In genomic region chr11:48876680-48877079, GRCm38 (mm10) we compare ENCODE assay signal across 21 mouse cellular contexts. TPM values are rescaled to one million over a fixed set of nuclear protein-coding genes. Genes with fewer than 3 reads are reported as not detected.
DNase-seq lines count a peak whose midpoint lies in the region; ATAC-seq and TF ChIP-seq lines count a peak whose summit lies in the region.
"Had no signal": no experiment of that assay in that cellular context is flagged by ENCODE, and none has a peak within 500 bp of the region (broad histone marks: within the 10 kb centered on the region; RNA-seq: fewer than 3 reads in every experiment).

No protein-coding gene starts in this region.

- ATAC-seq in intestine, postnatal 0 days, result no peak
- no peak for ATAC-seq in intestine, embryonic 15.5 days
- ATAC-seq in lung, postnatal 0 days, result no peak
- no peak for ATAC-seq in hindbrain, embryonic 11.5 days (ENCODE audit: low FRiP score)
- ATAC-seq in neural tube, embryonic 15.5 days (ENCODE audit: low FRiP score), result no peak
- ATAC-seq: activated CD4-positive, CD25-positive, alpha-beta regulatory T cell, adult 4 months; forebrain, embryonic 16.5 days; hindbrain, embryonic 16.5 days; Patski had no signal

- TF ChIP-seq CTCF in intestine, postnatal 0 days (IDR thresholded peaks at IDR 0.05; ENCODE audit: low read depth), result peak; percentile 38
- TF ChIP-seq CTCF in lung, postnatal 0 days (IDR thresholded peaks at IDR 0.05), result 0 out of 2 replicates have a peak, but pooled peaks have one; percentile 26

- 93% methylated on average over 1 of the region's 1 CpGs for WGBS in intestine, postnatal 0 days
- WGBS in intestine, embryonic 15.5 days, result 97% methylated on average over 1 of the region's 1 CpGs
- WGBS in lung, postnatal 0 days, result 90% methylated on average over 1 of the region's 1 CpGs
- WGBS in hindbrain, embryonic 11.5 days, result 93% methylated on average over 1 of the region's 1 CpGs
- WGBS in neural tube, embryonic 15.5 days, result 88% methylated on average over 1 of the region's 1 CpGs

- no peaks in the 10 kb centered on the region for H3K27me3 ChIP-seq in intestine, postnatal 0 days (replicated peaks; ENCODE audit: control insufficient read depth, insufficient read depth, low read length)
- H3K27me3 ChIP-seq in intestine, embryonic 15.5 days (replicated peaks), result no peaks in the 10 kb centered on the region
- H3K27me3 ChIP-seq in lung, postnatal 0 days (replicated peaks; ENCODE audit: insufficient read depth, low read length), result no peaks in the 10 kb centered on the region
- no peaks in the 10 kb centered on the region for H3K27me3 ChIP-seq in hindbrain, embryonic 11.5 days (ENCODE audit: control insufficient read depth, insufficient read depth, low read length)
- H3K27me3 ChIP-seq in neural tube, embryonic 15.5 days (replicated peaks), result peaks cover 7% of the 10 kb centered on the region
- H3K27me3 ChIP-seq: embryonic facial prominence, embryonic 12.5 days; Patski had no signal

- no peak overlapping the region for H3K27ac ChIP-seq in intestine, postnatal 0 days (ENCODE audit: low read depth, low read length)
- no peak overlapping the region for H3K27ac ChIP-seq in intestine, embryonic 15.5 days
- no peak overlapping the region for H3K27ac ChIP-seq in lung, postnatal 0 days (ENCODE audit: low read length)
- no peak overlapping the region for H3K27ac ChIP-seq in hindbrain, embryonic 11.5 days (ENCODE audit: low read depth, low read length)
- H3K27ac ChIP-seq in neural tube, embryonic 15.5 days (replicated peaks), result no peak overlapping the region
- H3K27ac ChIP-seq: embryonic facial prominence, embryonic 12.5 days; forebrain, embryonic 12.5 days; heart, embryonic 13.5 days; hindbrain, embryonic 12.5 days had no signal

- no peaks in the 10 kb centered on the region for H3K9me3 ChIP-seq in intestine, postnatal 0 days (ENCODE audit: control insufficient read depth)
- H3K9me3 ChIP-seq in intestine, embryonic 15.5 days, result no peaks in the 10 kb centered on the region
- no peaks in the 10 kb centered on the region for H3K9me3 ChIP-seq in lung, postnatal 0 days (ENCODE audit: low read length)
- no peaks in the 10 kb centered on the region for H3K9me3 ChIP-seq in hindbrain, embryonic 11.5 days (ENCODE audit: control insufficient read depth, low read length)
- H3K9me3 ChIP-seq in neural tube, embryonic 15.5 days (replicated peaks), result no peaks in the 10 kb centered on the region
- H3K9me3 ChIP-seq: embryonic facial prominence, embryonic 12.5 days; forebrain, embryonic 12.5 days; heart, embryonic 13.5 days; hindbrain, embryonic 12.5 days had no signal

- H3K4me3 ChIP-seq in intestine, postnatal 0 days (ENCODE audit: low read depth, low read length), result no peak overlapping the region
- no peak overlapping the region for H3K4me3 ChIP-seq in intestine, embryonic 15.5 days (replicated peaks)
- no peak overlapping the region for H3K4me3 ChIP-seq in lung, postnatal 0 days (ENCODE audit: low read depth, low read length)
- H3K4me3 ChIP-seq in hindbrain, embryonic 11.5 days (ENCODE audit: low read depth, low read length), result no peak overlapping the region
- H3K4me3 ChIP-seq in neural tube, embryonic 15.5 days (replicated peaks), result no peak overlapping the region
- H3K4me3 ChIP-seq: embryonic facial prominence, embryonic 12.5 days; forebrain, embryonic 12.5 days; heart, embryonic 13.5 days; hindbrain, embryonic 12.5 days had no signal

- H3K4me2 ChIP-seq in intestine, postnatal 0 days (replicated peaks; ENCODE audit: low read depth), result no peak overlapping the region
- no peak overlapping the region for H3K4me2 ChIP-seq in intestine, embryonic 15.5 days (replicated peaks)
- no peak overlapping the region for H3K4me2 ChIP-seq in lung, postnatal 0 days (replicated peaks; ENCODE audit: low read depth, low read length)
- no peak overlapping the region for H3K4me2 ChIP-seq in hindbrain, embryonic 11.5 days (replicated peaks; ENCODE audit: low read depth, low read length)
- H3K4me2 ChIP-seq in neural tube, embryonic 15.5 days, result no peak overlapping the region
- H3K4me2 ChIP-seq: embryonic facial prominence, embryonic 12.5 days; forebrain, embryonic 12.5 days; heart, embryonic 13.5 days; hindbrain, embryonic 12.5 days had no signal

- DNase-seq in lung, postnatal 0 days (ENCODE audit: low spot score), result no peak
- no peak for DNase-seq in lung, postnatal 4 days
- DNase-seq in induced T-regulatory cell, adult 2 months (ENCODE audit: low read depth), result peak; percentile 33
- DNase-seq in hindbrain, embryonic 11.5 days (ENCODE audit: low spot score), result no peak
- DNase-seq: adrenal gland, postnatal 14 days; cerebellum, adult 11-12 months; cerebellum, adult 9-10 months; cerebellum, postnatal 25 days; gastrocnemius, postnatal 10 days; heart, postnatal 36 days had no signal

- TF ChIP-seq EP300 in lung, postnatal 0 days (IDR thresholded peaks at IDR 0.05), result no peak

- H3K9ac ChIP-seq in intestine, postnatal 0 days (ENCODE audit: low read depth, low read length), result no peak overlapping the region
- H3K9ac ChIP-seq in intestine, embryonic 15.5 days, result no peak overlapping the region
- no peak overlapping the region for H3K9ac ChIP-seq in lung, postnatal 0 days (replicated peaks; ENCODE audit: low read depth)
- no peak overlapping the region for H3K9ac ChIP-seq in hindbrain, embryonic 11.5 days (ENCODE audit: low read depth, low read length)
- no peak overlapping the region for H3K9ac ChIP-seq in neural tube, embryonic 15.5 days (replicated peaks)
- H3K9ac ChIP-seq: embryonic facial prominence, embryonic 12.5 days; forebrain, embryonic 12.5 days; heart, embryonic 13.5 days; hindbrain, embryonic 12.5 days had no signal

- H3K4me1 ChIP-seq in intestine, postnatal 0 days (replicated peaks; ENCODE audit: control insufficient read depth, insufficient read depth, low read length), result peaks cover 6% of the 10 kb centered on the region
- peaks cover 14% of the 10 kb centered on the region for H3K4me1 ChIP-seq in intestine, embryonic 15.5 days (replicated peaks)
- H3K4me1 ChIP-seq in lung, postnatal 0 days (ENCODE audit: insufficient read depth, low read depth, low read length), result no peaks in the 10 kb centered on the region
- H3K4me1 ChIP-seq in hindbrain, embryonic 11.5 days (replicated peaks; ENCODE audit: control insufficient read depth, insufficient read depth, low read length), result no peaks in the 10 kb centered on the region
- H3K4me1 ChIP-seq in neural tube, embryonic 15.5 days, result peaks cover 10% of the 10 kb centered on the region; the same call in 1 of the 2 replicates
- H3K4me1 ChIP-seq: embryonic facial prominence, embryonic 12.5 days had no signal

- H3K36me3 ChIP-seq in intestine, postnatal 0 days (ENCODE audit: control insufficient read depth, insufficient read depth), result no peaks in the 10 kb centered on the region
- no peaks in the 10 kb centered on the region for H3K36me3 ChIP-seq in intestine, embryonic 15.5 days
- H3K36me3 ChIP-seq in lung, postnatal 0 days (ENCODE audit: insufficient read depth, low read length), result no peaks in the 10 kb centered on the region
- H3K36me3 ChIP-seq in hindbrain, embryonic 11.5 days (ENCODE audit: control insufficient read depth, insufficient read depth, low read length), result no peaks in the 10 kb centered on the region
- H3K36me3 ChIP-seq in neural tube, embryonic 15.5 days, result no peaks in the 10 kb centered on the region
- H3K36me3 ChIP-seq: embryonic facial prominence, embryonic 12.5 days; forebrain, embryonic 12.5 days; heart, embryonic 13.5 days; hindbrain, embryonic 12.5 days had no signal

RNA-seq across cellular contexts. Expression of gene Irgm1, which starts 5.2 kb away (rescaled TPM):
- 14.5 and 15.0 TPM in 2 replicates for polyA plus RNA-seq in intestine, postnatal 0 days (2015; fragmentation: Nextera tagmentation; extraction: Ambion mirVana)
- 16.0 and 16.4 TPM in 2 replicates for polyA plus RNA-seq in intestine, embryonic 15.5 days (2015; fragmentation: Nextera tagmentation; extraction: Ambion mirVana)
- 20.2 and 26.4 TPM in 2 replicates for polyA plus RNA-seq in lung, postnatal 0 days (2015; fragmentation: Nextera tagmentation; extraction: Ambion mirVana)
- 1.5 and 2.1 TPM in 2 replicates for polyA plus RNA-seq in hindbrain, embryonic 11.5 days (2014; fragmentation: Nextera tagmentation; extraction: Ambion mirVana)
- polyA plus RNA-seq in neural tube, embryonic 15.5 days (2015; fragmentation: Nextera tagmentation; extraction: Ambion mirVana), result 4.2 and 12.2 TPM in 2 replicates

RNA-seq across cellular contexts. Expression of gene Gm5431, which starts 25.3 kb away (rescaled TPM):
- 2.7 and 3.1 TPM in 2 replicates for polyA plus RNA-seq in intestine, postnatal 0 days (2015; fragmentation: Nextera tagmentation; extraction: Ambion mirVana)
- polyA plus RNA-seq in intestine, embryonic 15.5 days (2015; fragmentation: Nextera tagmentation; extraction: Ambion mirVana), result 0.23 and 0.30 TPM in 2 replicates
- polyA plus RNA-seq in lung, postnatal 0 days (2015; fragmentation: Nextera tagmentation; extraction: Ambion mirVana), result 0.37 and 0.57 TPM in 2 replicates
- 0.14 and 0.26 TPM in 2 replicates for polyA plus RNA-seq in hindbrain, embryonic 11.5 days (2014; fragmentation: Nextera tagmentation; extraction: Ambion mirVana)
- 0.18 and 0.24 TPM in 2 replicates for polyA plus RNA-seq in neural tube, embryonic 15.5 days (2015; fragmentation: Nextera tagmentation; extraction: Ambion mirVana)
- polyA plus RNA-seq: hindbrain, embryonic 12.5 days had no signal

RNA-seq across cellular contexts. Expression of gene Gm12184, which starts 50.2 kb away (rescaled TPM):
- 5.0 and 5.3 TPM in 2 replicates for polyA plus RNA-seq in intestine, postnatal 0 days (2015; fragmentation: Nextera tagmentation; extraction: Ambion mirVana)
- 3.7 and 5.4 TPM in 2 replicates for polyA plus RNA-seq in intestine, embryonic 15.5 days (2015; fragmentation: Nextera tagmentation; extraction: Ambion mirVana)
- 4.4 and 5.5 TPM in 2 replicates for polyA plus RNA-seq in lung, postnatal 0 days (2015; fragmentation: Nextera tagmentation; extraction: Ambion mirVana)
- polyA plus RNA-seq in hindbrain, embryonic 11.5 days (2014; fragmentation: Nextera tagmentation; extraction: Ambion mirVana), result 5.8 and 7.4 TPM in 2 replicates
- polyA plus RNA-seq in neural tube, embryonic 15.5 days (2015; fragmentation: Nextera tagmentation; extraction: Ambion mirVana), result 2.9 and 3.3 TPM in 2 replicates

RNA-seq across cellular contexts. Expression of gene Trim7, which starts 50.7 kb away (rescaled TPM):
- 0.38 and 0.56 TPM in 2 replicates for polyA plus RNA-seq in intestine, postnatal 0 days (2015; fragmentation: Nextera tagmentation; extraction: Ambion mirVana)
- 1.1 and 2.7 TPM in 2 replicates for polyA plus RNA-seq in intestine, embryonic 15.5 days (2015; fragmentation: Nextera tagmentation; extraction: Ambion mirVana)
- 1.2 and 1.6 TPM in 2 replicates for polyA plus RNA-seq in lung, postnatal 0 days (2015; fragmentation: Nextera tagmentation; extraction: Ambion mirVana)
- polyA plus RNA-seq in hindbrain, embryonic 11.5 days (2014; fragmentation: Nextera tagmentation; extraction: Ambion mirVana), result 0.56 and 0.77 TPM in 2 replicates
- polyA plus RNA-seq in neural tube, embryonic 15.5 days (2015; fragmentation: Nextera tagmentation; extraction: Ambion mirVana), result 2.1 and 2.6 TPM in 2 replicates

RNA-seq across cellular contexts. Expression of gene Trim41, which starts 59.5 kb away (rescaled TPM):
- polyA plus RNA-seq in intestine, postnatal 0 days (2015; fragmentation: Nextera tagmentation; extraction: Ambion mirVana), result 4.0 and 4.2 TPM in 2 replicates
- polyA plus RNA-seq in intestine, embryonic 15.5 days (2015; fragmentation: Nextera tagmentation; extraction: Ambion mirVana), result 4.1 and 6.4 TPM in 2 replicates
- polyA plus RNA-seq in lung, postnatal 0 days (2015; fragmentation: Nextera tagmentation; extraction: Ambion mirVana), result 4.3 and 5.1 TPM in 2 replicates
- 4.2 and 4.5 TPM in 2 replicates for polyA plus RNA-seq in hindbrain, embryonic 11.5 days (2014; fragmentation: Nextera tagmentation; extraction: Ambion mirVana)
- polyA plus RNA-seq in neural tube, embryonic 15.5 days (2015; fragmentation: Nextera tagmentation; extraction: Ambion mirVana), result 6.4 and 7.3 TPM in 2 replicates
